Mouse (Mus musculus): ENCODE results near the gene Zbtb48.

DNA sequence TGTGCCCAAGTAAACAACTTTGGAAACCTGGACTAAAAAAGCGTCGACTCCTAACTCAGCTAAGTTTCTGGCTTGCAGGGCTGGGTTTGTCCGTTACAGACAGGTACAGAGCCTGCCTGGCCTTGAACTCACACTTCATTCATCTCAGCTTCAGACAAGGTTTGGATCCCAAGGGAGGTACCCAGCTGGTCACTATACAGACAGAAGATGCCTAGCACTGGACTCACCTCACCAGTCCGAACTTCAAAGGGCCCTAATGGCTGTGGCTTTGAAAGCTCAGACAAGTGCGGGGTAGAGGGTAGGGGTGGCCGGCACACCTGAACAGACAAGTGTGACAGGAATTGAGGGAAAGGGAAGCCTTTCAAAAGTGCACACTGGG is 38.4 kb downstream of the Zbtb48 start:
- no peak for TF ChIP-seq CTCF (IDR thresholded peaks at IDR 0.05)
- 0 out of 2 replicates have a peak, but pooled peaks have one; percentile 32 for TF ChIP-seq EP300 (IDR thresholded peaks at IDR 0.05; ENCODE audit: insufficient read depth, low read depth, low read length)

All from heart, adult 2 months (tissue).